Mouse (Mus musculus) heart, postnatal 0 days (tissue): ENCODE measurements at regions not wholly inside any gene's neighbourhood (a gene's known extent, or its start where the extent isn't known, plus 50 kb on each side); places are given as distances from the start of the nearest gene placed in this dataset.

Experiments
- ATAC-seq: fragments of 200-750 bp; cut with Nextera tagmentation; 2 replicates; pipeline ENCODE4 v1.8.0; 2017; ENCODE audit warnings: low read depth, moderate number of reproducible peaks, moderate library complexity; ENCODE audit not compliant: insufficient read depth
- DNase-seq: peaks from one replicate; pipeline ENCODE4 v3.0.0-alpha.2; 2016; ENCODE audit warnings: low spot score
- H3K27ac ChIP-seq: fragments of 300-500 bp; sonication (generic); 2 replicates; pipeline ENCODE4 v1.5.1; 2014; ENCODE audit warnings: low read depth, mild to moderate bottlenecking
- H3K27me3 ChIP-seq: fragments of 300-500 bp; sonication (generic); 2 replicates; pipeline ENCODE4 v1.6.1; 2014; ENCODE audit warnings: low read length, mixed read lengths; ENCODE audit not compliant: control insufficient read depth, insufficient read depth
- H3K36me3 ChIP-seq: fragments of 300-500 bp; sonication (generic); replicated peaks from 2 replicates; pipeline ENCODE4 v1.6.1; 2014; ENCODE audit warnings: low read length, mixed read lengths; ENCODE audit not compliant: control insufficient read depth, insufficient read depth
- H3K4me1 ChIP-seq: fragments of 300-500 bp; sonication (generic); 2 replicates; pipeline ENCODE4 v1.6.1; 2014; ENCODE audit warnings: antibody characterized with exemption; ENCODE audit not compliant: control insufficient read depth, insufficient read depth
- H3K4me2 ChIP-seq: fragments of 300-500 bp; sonication (generic); 2 replicates; pipeline ENCODE4 v1.6.1; 2014; ENCODE audit warnings: low read depth, mild to moderate bottlenecking, low read length, moderate library complexity
- H3K4me3 ChIP-seq: fragments of 300-500 bp; sonication (generic); 2 replicates; pipeline ENCODE4 v1.5.1; 2014; ENCODE audit warnings: low read depth, low read length
- H3K9ac ChIP-seq: fragments of 300-500 bp; sonication (generic); replicated peaks from 2 replicates; pipeline ENCODE4 v1.6.1; 2014; ENCODE audit warnings: low read depth, low read length, mixed read lengths
- H3K9me3 ChIP-seq: fragments of 300-500 bp; sonication (generic); replicated peaks from 2 replicates; pipeline ENCODE4 v1.6.1; 2016; ENCODE audit warnings: low read length; ENCODE audit not compliant: control insufficient read depth
- CTCF ChIP-seq: IDR thresholded peaks from 2 replicates; pipeline ENCODE4 v1.5.1; 2016; ENCODE audit warnings: antibody characterized with exemption, control low read depth, low read depth
- EP300 ChIP-seq: IDR thresholded peaks from 2 replicates; pipeline ENCODE4 v1.6.1; 2016; ENCODE audit warnings: antibody characterized with exemption, low read depth
- WGBS: fragments of 180-500 bp; shearing (Covaris S2); extraction: QIAGEN DNeasy Blood & Tissue Kit; methylation state at CpG from one replicate; pipeline ENCODE4 v1.1.7; 2014; 5-methylcytosine and 5-hydroxymethylcytosine counted together

GRCm38 (mm10) chr15:56202552-56202951, 1274.9 kb downstream of the Slc22a22 start:
- Histone ChIP-seq H3K27me3 (no peaks in the 10 kb centered on the region), H3K4me2 (no peak overlapping the region), H3K9me3 (no peaks in the 10 kb centered on the region), H3K9ac (no peak overlapping the region), H3K4me1 (no peaks in the 10 kb centered on the region), H3K4me3 (no peak overlapping the region), H3K36me3 (no peaks in the 10 kb centered on the region), H3K27ac (no peak overlapping the region)
- ATAC-seq = no peak
- no peak for DNase-seq
- TF ChIP-seq EP300 = no peak
- no peak for TF ChIP-seq CTCF
- 72% methylated on average over 5 of the region's 5 CpGs for WGBS

- Histone ChIP-seq H3K4me2 (no peak overlapping the region), H3K36me3 (no peaks in the 10 kb centered on the region), H3K27ac (no peak overlapping the region), H3K9me3 (no peaks in the 10 kb centered on the region), H3K9ac (no peak overlapping the region), H3K4me1 (no peaks in the 10 kb centered on the region), H3K27me3 (no peaks in the 10 kb centered on the region), H3K4me3 (no peak overlapping the region)
- TF ChIP-seq EP300 = no peak
- ATAC-seq (no peak), DNase-seq (no peak)
- 59% methylated on average over 2 of the region's 2 CpGs for WGBS
These were observed 1278.1 kb downstream of the Slc22a22 start for GRCm38 (mm10) chr15:56199336-56199735.

GRCm38 (mm10) chr15:56197425-56198201, 1279.8 kb downstream of the Slc22a22 start:
- no peak overlapping the region for H3K27ac ChIP-seq
- DNase-seq = no peak
- WGBS = 24% methylated on average over 1 of the region's 1 CpGs
- H3K4me2 ChIP-seq = no peak overlapping the region
- no peaks in the 10 kb centered on the region for H3K36me3 ChIP-seq
- TF ChIP-seq CTCF (no peak), EP300 (no peak)
- H3K9me3 ChIP-seq = no peaks in the 10 kb centered on the region
- ATAC-seq = no peak
- no peaks in the 10 kb centered on the region for H3K4me1 ChIP-seq
- no peaks in the 10 kb centered on the region for H3K27me3 ChIP-seq
- no peak overlapping the region for H3K4me3 ChIP-seq
- H3K9ac ChIP-seq = no peak overlapping the region

GRCm38 (mm10) chr15:56166236-56166635, 1311.2 kb downstream of the Slc22a22 start:
- TF ChIP-seq EP300 = no peak
- TF ChIP-seq CTCF = no peak
- H3K36me3 ChIP-seq = no peaks in the 10 kb centered on the region
- no peak for ATAC-seq
- H3K27ac ChIP-seq = no peak overlapping the region
- 64% methylated on average over 6 of the region's 6 CpGs for WGBS
- no peak overlapping the region for H3K9ac ChIP-seq
- DNase-seq = no peak
- no peaks in the 10 kb centered on the region for H3K4me1 ChIP-seq
- no peak overlapping the region for H3K4me2 ChIP-seq
- H3K27me3 ChIP-seq = no peaks in the 10 kb centered on the region
- no peak overlapping the region for H3K4me3 ChIP-seq
- no peaks in the 10 kb centered on the region for H3K9me3 ChIP-seq

- Histone ChIP-seq H3K4me2 (no peak overlapping the region), H3K4me1 (no peaks in the 10 kb centered on the region), H3K4me3 (no peak overlapping the region), H3K27ac (no peak overlapping the region), H3K27me3 (no peaks in the 10 kb centered on the region), H3K36me3 (no peaks in the 10 kb centered on the region), H3K9ac (no peak overlapping the region), H3K9me3 (no peaks in the 10 kb centered on the region)
- TF ChIP-seq CTCF (no peak), EP300 (no peak)
- DNase-seq = no peak
- 65% methylated on average over 2 of the region's 2 CpGs for WGBS
- ATAC-seq = no peak
These were observed 1318.7 kb downstream of the Slc22a22 start for GRCm38 (mm10) chr15:56158726-56159125.

- no peak overlapping the region for H3K4me3 ChIP-seq
- DNase-seq (no peak), ATAC-seq (no peak)
- H3K4me1 ChIP-seq = no peaks in the 10 kb centered on the region
- H3K27ac ChIP-seq = no peak overlapping the region
- TF ChIP-seq EP300 (no peak), CTCF (no peak)
- no peaks in the 10 kb centered on the region for H3K36me3 ChIP-seq
- WGBS = 68% methylated on average over 3 of the region's 3 CpGs
- H3K9me3 ChIP-seq = no peaks in the 10 kb centered on the region
- no peak overlapping the region for H3K4me2 ChIP-seq
- H3K9ac ChIP-seq = no peak overlapping the region
- H3K27me3 ChIP-seq = no peaks in the 10 kb centered on the region
These were observed 1338.0 kb downstream of the Slc22a22 start for GRCm38 (mm10) chr15:56139451-56139850.
